Mouse (Mus musculus) spleen, embryonic (tissue): ENCODE data around the gene Stk39.

Source experiments
- CTCF ChIA-PET: fragments of 350-600 bp; sonication (Branson Sonifier 250); formaldehyde crosslinking; loops from one replicate; lab custom pipeline; 2022; lab: Charles Lee

Stk39 gene

DNA sequence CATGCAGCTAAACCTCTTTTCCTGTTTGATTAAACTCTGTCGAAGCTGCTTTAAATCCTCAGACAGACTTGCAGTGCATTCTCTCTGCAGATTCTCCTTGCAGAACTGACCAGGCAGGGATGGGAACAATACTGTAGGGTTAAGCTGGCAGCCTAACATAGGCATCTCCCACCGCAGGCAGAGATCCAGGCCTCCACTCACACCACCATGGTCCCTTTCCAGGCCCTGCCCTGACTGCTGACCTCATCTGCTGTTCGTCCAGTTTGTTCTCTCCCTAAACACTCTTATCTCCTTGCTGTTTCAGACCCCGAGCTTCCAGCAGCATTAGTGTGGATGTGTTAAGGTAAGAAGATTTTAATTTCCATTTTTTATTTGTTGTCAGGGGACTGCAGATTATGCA, 182.1 kb downstream of the Stk39 start:
- CTCF ChIA-PET, result no interaction called here

DNA sequence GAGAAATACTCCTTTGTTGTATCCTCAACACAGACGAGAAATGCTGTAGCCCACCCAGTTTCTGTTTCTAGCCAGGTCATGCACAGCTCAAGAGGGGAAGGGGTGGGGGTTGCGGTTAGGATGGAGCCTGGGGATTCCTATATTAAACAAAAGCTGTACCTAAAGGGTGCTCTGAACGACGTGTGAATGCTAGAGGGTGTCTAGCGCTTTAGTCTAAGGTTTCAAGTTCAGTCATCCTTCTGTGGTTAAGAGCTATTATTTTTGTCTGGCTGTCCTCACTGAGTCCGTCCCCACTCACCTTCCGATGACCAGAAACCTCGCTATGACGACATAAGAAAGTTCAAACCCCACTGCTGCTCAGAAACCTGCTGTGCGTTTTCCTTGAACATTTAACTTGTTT, 182.9 kb downstream of the Stk39 start:
- CTCF ChIA-PET, result no interaction called here

DNA sequence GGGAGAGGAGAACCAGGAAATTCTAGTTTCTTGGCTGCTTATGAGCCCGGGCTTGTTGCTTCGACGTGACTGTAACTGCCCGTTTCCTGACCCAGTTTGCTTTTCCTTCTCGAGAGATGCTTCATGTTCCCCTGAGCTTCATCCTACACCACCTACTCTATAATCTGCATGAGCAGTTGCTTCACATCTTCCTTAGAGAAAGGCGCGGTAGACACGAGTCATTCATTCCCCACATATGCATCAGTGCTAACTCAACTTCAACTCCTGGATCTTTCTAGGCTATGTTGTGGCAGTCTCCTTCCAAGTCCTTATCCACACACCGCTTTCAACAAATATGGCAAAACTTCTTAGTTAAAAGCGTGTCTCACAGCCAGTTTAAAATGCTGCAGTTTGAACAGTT, 184.0 kb downstream of the Stk39 start:
- CTCF ChIA-PET, result interaction anchor here (0.6 kb wide), 1 partner anchor 30 kb away, joined by 3 read pairs; no protein-coding TSS in a partner anchor

DNA sequence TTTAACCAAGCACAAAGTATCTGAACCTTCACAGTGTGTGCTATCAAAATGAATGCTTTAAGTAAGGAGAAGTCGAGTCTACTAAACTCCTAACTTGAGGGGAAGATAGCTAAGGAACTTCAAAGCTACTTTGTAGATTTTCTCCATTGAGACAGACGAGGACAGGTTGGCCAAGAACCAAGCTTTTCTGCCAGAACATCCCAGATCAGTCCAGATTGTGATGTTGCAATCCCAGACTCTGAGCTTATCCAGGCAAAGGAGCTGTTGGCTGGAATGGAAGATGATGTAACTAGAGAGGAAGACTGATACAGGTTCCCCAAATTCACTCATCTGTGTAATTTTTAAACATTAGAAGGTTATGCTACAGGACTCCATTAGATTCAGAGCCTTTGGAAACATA, 187.7 kb downstream of the Stk39 start:
- CTCF ChIA-PET, result no interaction called here

DNA sequence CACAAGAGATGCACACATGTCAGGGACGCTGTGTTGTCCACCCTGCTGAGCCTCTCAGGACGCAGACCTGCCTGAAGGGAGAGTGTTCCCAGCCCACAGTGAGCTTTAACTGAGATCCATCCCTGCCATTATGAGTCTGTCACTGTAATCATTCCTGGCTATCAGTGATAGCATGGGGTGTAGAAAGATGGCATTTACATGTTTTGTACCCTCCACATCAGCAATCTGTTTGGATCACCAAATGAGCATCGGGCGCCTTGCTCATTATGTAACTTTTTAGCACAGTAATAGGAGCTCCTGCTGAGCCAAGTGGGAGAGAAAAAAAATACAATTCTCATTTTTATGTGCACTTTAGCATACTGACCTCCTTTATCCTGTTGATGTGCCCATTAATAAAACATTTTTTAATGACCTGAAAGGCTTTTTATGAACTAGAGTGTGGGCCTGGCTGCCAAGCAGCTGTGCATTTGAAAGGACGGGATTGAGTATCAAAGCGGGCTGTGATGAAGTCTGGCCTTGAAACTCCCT, 189.0 kb downstream of the Stk39 start:
- CTCF ChIA-PET, result interaction anchor here (0.6 kb wide), 1 partner anchor 921 kb away, joined by 3 read pairs; no protein-coding TSS in a partner anchor

DNA sequence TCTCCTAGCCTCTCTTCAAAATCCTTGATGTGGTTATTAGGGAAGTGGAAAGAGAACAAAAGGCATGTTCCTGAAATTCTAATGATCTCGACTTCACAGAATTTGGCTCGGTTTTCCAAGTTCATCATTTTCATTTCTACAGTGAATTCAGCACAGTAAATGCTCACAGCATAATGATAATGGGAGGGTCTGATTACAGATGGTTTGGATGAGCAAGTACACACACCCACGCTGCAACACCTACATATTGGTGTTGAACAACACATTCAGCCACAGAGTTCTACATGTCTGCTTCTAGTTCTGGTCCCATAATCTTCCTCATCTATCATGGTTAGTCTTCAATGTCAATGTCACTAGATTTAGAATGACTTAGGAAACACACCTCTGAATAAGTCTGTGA, 190.5 kb downstream of the Stk39 start:
- CTCF ChIA-PET, result no interaction called here

DNA sequence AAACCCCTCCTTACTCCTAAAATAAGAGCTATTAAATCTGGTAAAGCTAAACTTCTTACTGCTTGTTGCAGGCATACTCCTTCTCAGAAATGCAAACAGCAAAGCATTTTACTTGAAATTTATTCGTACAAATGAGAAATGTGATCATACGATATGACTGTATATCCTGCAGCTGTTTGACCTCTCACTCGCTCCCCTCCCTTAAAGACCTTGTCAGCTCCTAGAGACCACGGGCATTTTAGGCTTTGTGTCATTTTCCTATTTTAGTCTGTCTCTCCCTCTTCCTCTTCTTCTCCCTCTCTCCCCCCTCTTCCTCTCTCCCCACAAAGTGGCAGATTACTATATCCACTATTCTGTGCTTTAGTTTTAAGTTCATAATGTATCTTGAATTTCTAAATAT, 200.8 kb downstream of the Stk39 start:
- CTCF ChIA-PET, result no interaction called here

DNA sequence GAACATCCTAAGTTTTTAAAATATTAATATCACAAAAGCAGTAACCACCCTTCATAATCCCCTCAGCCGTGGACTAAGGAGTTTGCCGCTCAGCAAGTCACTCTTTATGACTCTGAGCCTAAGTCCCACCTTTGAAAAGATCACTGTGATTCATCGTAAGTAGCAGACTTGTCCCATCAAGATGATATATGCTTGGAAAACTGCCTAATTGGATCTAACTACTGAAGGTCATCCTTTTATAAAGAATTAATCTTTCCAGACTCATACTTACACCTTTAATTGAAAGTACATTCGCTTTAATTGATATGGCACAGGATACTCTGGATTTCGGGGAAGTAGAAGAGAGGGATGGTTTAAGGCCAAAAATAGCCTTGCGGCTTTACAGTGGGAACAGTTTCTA, 201.2 kb downstream of the Stk39 start:
- CTCF ChIA-PET, result no interaction called here

DNA sequence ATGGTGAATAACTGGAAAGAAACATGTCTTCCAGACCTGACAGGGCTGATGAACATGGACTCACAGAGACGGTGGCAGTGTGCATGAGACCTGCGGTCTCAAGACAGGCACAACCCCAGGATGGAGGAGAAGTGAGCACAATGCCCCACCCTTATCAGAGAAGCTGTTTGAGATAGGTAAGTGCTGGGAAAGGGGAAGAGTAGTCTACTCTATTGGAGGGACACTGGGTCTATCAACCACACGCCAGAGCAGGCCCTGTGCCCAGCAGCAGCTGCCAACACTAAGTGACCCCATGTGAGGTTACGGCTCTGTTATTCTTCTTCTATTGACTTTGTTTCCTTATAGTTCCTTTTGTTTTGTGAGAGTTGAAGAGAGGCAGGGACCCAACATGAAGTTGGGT, 202.4 kb downstream of the Stk39 start:
- CTCF ChIA-PET, result no interaction called here

DNA sequence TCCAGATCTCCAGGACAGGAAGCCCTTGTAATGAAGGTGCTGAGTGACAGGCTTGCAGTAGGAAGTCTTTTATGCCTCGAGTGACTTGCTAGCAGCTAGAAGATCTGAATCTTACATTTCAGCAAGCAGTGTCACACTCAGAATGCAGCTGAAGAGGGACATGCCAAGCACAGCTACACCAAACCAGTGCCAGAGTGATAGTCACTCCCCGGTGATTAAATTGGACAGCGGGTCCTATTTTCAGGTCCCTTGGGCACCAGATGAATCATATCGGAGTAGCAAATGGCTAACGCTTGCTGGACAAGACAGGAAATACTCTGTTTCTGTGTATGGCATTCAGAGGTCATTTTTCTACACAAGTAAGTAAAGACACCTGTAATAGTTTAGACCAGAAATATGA, 207.2 kb downstream of the Stk39 start:
- CTCF ChIA-PET, result no interaction called here

DNA sequence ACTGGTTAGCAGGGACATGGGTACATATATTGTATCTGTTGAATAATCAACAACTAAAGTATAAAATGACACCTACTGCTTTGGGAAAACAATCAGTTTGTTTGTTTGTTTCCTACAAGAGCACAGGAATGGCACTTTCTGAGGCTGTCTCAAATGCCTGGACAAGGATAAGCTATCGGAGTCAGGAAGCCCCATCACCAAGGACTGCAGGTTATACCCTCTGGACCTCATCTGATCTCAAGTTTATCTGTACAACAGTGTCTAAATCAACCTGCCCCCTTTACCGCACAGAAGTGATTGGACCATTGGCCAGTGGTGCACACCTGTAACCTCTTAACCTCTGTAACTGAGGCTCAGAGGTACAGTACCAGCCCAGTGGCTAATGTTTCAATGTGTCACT, 211.2 kb downstream of the Stk39 start:
- CTCF ChIA-PET, result no interaction called here

DNA sequence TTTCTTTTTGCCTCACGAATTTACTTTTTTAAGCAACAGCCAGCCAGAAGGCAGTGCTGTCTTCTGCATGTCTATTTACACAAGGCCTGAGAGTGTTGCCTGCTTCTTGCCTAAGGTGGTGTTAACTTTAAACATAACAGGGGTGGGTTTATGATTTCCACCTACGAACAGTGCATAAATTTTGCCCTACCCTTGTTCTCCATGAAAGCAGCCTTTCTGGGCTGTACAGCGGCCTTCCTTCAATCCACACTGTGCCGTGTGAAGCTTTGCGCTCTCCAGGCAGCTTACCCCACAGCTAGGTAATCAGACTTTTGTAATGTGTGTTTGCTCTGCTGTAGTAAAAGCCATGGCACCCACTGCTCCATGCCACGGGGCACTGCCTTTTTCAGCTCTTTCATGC, 214.5 kb downstream of the Stk39 start:
- CTCF ChIA-PET, result interaction anchor here (0.6 kb wide), 1 partner anchor 903 kb away, joined by 3 read pairs; no protein-coding TSS in a partner anchor

DNA sequence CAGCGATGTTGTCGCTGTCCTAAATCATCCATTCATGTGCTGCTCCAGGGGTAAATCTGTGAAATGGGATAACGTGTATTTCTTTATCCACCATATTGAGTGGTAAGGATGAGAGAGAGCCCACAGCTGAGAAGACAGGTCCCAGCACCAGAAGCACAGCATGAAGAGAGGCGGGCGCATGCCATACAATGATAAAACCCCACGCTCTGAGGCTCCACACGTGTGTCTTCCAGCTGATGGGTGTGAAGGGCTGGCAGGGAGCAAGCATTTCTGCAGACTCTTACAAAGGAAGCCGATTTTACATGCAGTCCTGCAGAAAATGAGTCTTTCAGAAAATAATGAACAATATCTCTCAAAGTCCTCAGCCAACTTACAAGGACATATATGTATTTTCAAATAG, 215.6 kb downstream of the Stk39 start:
- CTCF ChIA-PET, result no interaction called here

DNA sequence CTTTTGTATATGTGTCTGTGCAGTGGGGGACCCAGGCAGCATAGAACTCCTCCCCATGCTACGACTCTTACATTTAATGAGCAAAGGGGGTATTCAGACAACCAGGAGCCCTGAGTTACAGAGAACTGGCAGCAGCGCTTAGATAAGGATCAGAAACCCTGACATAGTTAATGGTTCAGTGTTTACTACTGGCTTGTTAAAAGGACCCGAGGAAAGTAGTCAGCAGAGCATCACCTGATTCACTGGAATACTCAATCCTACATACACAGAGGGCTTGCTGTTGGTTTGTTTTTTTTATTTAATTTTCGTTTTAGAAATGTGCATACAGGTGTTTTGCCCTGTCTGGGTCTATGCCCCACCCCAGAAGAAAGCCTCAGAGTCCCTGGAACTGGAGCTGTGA, 217.3 kb downstream of the Stk39 start:
- CTCF ChIA-PET, result no interaction called here

DNA sequence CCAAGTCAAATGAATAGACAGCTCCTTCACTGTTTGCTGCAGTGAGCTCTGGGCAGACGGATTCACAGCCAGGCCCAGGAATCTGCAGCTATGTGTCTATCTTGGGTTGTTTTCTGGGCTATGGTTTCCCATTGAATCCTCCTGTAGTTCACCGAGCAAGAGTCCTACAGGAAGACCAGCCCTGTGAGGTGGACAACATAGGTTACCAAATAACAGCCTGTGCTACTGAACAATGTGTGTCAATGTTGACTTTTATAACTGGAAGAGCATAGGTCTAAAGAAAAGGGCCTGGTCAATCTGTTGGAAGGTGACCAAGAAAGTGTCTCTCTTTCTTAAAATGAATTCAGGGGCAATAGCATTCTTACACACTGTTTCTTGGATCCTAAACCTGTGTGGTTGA, 218.8 kb downstream of the Stk39 start:
- CTCF ChIA-PET, result no interaction called here

DNA sequence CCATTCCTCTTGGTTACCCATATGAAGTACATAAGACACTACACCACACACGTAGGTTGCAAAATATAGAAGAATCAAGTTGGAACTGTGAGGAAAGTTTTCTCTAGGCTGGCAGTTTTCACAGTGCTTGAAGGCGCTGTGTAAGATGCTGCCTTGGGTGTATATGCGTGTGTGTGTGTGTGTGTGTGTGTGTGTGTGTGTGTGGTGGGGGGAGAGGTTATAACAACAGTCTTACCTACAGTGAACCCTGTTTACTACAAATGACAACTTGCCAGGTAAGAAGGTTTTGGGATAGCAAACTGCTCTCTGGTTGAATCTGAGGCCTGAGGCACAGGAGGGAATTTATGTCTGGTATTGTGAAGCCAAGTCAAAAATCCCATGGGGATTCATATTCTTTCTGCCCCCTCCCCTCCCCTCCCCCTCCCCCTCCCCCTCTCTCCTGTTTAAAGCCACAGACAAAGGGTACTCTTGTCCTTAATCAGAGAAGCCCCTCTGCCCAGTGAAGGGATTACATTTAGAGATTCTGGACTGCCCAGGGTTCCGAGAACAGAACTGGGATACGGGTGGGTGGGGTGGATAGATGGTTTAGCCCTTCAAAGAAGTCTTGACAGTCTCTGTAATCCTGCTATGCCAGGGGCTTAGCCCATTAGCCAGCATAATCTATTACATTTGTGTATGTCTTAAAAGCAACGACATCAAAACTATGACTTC, 219.9 kb downstream of the Stk39 start:
- CTCF ChIA-PET, result no interaction called here

DNA sequence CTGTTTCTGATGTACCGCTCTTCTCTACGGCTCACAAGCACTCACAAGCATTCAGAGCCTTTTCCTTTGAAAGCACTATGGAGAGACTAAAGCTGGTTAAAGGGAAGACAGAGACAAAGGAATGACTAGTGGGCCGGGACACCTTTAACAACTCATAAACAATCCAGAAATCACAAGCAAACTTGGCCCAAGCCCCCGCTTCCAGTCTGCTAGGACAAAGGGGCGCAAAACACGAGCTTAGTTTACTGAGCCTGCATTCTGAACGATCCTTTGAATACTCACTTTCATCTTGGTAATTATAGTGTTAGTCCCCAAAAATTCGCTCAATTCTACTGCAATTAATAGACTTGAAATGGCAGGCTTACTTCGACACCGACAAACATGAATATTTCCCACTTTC, 221.2 kb downstream of the Stk39 start:
- CTCF ChIA-PET, result no interaction called here

DNA sequence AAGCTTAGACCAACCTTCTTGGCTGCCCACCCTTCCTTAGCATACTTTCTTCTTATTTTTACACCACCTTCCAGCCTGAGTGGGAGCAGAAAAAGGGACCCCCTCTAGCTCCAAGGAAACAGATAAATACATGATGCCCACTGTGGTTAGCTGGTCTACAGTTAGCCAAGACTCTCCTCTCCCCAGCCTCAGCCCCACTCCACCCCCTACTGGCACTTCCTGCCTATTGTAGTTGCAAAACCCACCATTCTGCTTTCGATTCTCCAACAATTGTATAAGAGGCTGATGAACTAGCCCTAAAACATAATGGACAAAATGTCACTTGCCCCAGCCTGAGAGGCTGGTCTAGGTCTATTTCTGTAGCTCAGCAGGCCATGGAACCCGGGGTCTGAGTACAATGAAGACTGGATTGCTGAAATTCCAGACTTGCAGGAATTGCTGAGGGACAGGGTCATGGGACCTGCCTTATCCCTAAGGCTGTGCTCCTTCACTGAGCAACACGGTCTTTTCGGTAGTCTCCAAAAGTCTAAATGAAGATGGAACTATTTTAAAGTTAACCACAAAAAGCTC, 222.1 kb downstream of the Stk39 start:
- CTCF ChIA-PET, result no interaction called here

DNA sequence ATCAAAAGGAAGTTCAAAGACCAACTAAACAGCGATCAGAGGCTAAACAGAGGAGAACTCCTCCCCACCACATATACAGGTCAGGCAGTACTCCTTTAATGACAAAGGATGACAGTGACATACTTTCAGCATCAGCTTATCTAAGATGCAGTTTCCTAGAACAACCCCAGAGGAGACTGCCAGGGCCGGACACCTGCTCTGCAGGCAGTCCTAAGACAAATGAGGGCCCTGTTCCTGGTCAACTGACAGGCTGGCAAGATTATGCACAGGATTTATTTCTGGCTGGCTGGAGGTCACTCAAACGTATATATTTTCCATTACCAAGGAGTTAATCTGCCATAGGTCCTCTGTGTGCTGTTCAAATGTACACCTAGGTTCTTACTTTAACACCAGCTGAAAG, 225.8 kb downstream of the Stk39 start:
- CTCF ChIA-PET, result no interaction called here

DNA sequence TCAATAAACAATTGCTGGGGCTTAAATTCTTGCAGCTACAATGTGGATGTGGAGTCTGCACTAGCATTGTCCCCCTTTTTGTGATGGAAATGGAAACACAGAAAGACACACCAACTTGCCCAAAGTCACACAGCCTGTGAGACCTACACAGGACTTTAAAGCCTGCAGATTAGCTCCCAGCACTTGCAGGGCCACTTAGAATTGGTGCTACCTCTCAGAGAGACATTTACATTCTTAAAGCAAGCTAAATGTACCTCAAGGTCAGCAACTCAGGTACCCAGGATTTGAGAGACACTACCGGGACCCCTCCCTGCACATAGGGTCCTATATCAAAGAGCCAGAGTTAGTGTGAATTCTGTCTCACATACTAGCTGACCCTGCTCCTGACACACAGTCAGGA, 227.5 kb downstream of the Stk39 start:
- CTCF ChIA-PET, result no interaction called here

DNA sequence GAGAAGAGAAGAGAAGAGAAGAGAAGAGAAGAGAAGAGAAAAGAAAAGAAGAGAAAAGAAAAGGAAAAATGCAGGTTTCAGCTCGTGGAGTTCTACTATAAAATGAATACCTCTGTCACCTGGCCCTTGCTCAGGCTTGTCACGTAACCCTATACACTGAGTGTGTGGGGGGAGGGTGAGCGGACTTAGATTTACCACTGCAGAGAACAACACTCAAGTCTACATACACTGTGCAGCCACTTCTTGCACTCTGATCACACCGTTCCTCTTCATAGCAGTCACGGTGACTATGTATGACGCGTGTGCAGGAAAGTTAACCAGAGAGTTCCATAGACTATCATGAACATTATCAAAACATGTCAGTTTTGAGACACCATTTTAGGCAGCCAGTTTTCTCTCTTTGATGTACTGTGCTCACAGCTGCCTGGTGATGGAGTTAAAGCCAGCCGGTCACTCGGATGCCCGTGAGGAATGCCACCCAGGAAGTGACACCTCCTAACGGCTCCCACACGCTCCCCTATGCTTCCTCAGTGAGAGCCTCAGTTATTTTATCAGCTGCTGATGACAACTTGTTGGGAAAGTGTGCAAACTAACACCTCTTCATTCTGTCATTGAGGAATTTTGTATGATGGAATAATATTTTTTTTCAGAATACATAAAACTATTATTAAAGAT, 228.1 kb downstream of the Stk39 start:
- CTCF ChIA-PET, result no interaction called here

DNA sequence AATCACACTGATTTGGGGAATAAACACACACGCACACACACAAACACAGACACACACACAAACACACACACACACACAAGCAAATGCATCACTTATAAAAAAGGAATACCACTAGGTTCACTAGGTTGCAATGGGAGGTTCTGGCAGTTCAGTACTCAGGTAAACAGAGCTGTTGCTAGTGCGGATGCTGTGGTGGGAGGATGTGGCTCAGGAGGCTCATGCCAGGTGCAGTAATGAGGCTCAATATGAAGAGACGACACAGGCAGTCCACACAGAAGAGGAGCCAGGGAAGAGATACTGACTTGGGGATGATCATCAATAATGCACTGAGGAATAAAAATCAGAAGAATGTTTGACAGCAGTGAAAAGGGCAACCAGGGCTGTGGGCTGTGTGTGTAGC, 228.8 kb downstream of the Stk39 start:
- CTCF ChIA-PET, result no interaction called here

DNA sequence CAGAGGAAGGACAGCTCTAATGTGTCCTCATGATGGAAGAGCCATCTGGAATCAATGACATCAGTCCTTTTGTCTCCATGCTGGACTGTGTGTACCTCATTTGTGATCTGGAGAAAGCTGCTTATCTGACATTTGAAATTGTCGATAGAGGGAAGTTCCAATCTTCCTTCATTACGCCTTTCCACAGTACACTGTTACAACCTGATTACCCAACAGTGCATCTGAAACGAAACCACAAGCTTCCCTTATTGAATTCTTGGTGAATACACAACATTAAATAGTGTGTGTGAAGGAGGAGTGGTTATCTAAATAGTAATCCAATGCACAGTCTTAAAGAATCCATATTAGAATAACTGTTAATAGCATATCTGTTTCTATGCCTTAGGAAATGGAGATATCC, 230.0 kb downstream of the Stk39 start:
- CTCF ChIA-PET, result no interaction called here
